Mouse (Mus musculus): ENCODE results near the gene Tarbp2. TPM values are rescaled to one million over a fixed set of nuclear protein-coding genes. Genes with fewer than 3 reads are reported as not detected.

Gene Tarbp2
- polyA plus RNA-seq, 1 experiment from 2014 or later: 41.7 TPM

DNA sequence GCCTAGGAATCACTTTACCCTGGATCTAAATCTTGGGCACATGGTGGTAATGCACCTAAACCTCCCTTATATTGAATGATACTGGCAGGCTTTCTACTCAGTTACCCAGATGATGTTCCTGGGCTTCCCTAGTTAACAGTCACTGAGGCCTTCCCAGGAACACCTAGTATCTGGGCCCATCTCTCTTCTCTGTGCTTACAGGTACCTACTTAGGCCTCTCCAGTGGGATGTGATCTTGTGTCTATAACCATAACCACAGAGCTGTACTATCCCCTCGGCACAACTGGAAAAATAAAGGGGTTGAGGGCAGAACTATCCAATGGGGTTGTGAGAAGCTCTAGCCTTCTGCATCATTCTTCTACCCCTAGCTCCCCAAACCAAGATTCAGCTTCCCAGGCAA lies 11.1 kb upstream of the Tarbp2 start:
- H3K27ac ChIP-seq (replicated peaks): no peak overlapping the region
- no peaks in the 10 kb centered on the region for H3K9me3 ChIP-seq (ENCODE audit: control insufficient read depth, low read length)
- TF ChIP-seq EP300 (optimal IDR thresholded peaks at IDR 0.05) (no peak), CTCF (IDR thresholded peaks at IDR 0.05; ENCODE audit: low read depth) (no peak)
- no peak overlapping the region for H3K4me2 ChIP-seq (replicated peaks; ENCODE audit: low read depth)
- no peaks in the 10 kb centered on the region for H3K4me1 ChIP-seq (replicated peaks; ENCODE audit: control insufficient read depth, insufficient read depth)
- H3K9ac ChIP-seq (ENCODE audit: low read length): no peak overlapping the region
- H3K36me3 ChIP-seq (ENCODE audit: control insufficient read depth, insufficient read depth, low read length): peaks cover 22% of the 10 kb centered on the region
- 87% methylated on average over 1 of the region's 1 CpGs for WGBS
- no peak for DNase-seq (ENCODE audit: low spot score)
- no peak for ATAC-seq (ENCODE audit: low FRiP score, low TSS enrichment)
- no peaks in the 10 kb centered on the region for H3K27me3 ChIP-seq (ENCODE audit: control insufficient read depth, insufficient read depth, low read length)
- H3K4me3 ChIP-seq (ENCODE audit: low read depth, low read length): no peak overlapping the region

DNA sequence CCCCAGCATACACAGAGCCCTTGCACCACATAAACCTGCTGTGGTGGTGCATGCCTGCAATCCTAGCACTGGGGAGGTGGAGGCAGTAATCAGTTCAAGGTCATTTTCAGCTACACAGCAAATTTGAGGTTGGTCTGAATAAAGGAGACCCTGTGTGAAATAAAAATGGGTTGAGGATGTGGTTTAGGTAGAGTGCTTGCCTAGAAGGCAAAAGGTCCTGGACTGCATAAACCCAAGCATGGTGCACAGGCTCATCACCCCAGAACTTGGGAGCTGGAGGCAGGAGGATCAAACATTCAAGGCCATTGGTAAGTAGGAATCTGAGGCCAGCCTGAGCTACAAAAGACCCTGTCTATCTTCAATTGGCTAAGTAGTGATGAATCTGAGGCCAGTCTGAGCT lies 10.4 kb upstream of the Tarbp2 start:
- Histone ChIP-seq H3K27ac (replicated peaks) (no peak overlapping the region), H3K4me1 (replicated peaks; ENCODE audit: control insufficient read depth, insufficient read depth) (no peaks in the 10 kb centered on the region), H3K36me3 (ENCODE audit: control insufficient read depth, insufficient read depth, low read length) (peaks cover 18% of the 10 kb centered on the region), H3K9ac (ENCODE audit: low read length) (no peak overlapping the region), H3K27me3 (ENCODE audit: control insufficient read depth, insufficient read depth, low read length) (no peaks in the 10 kb centered on the region), H3K4me3 (ENCODE audit: low read depth, low read length) (no peak overlapping the region), H3K4me2 (replicated peaks; ENCODE audit: low read depth) (no peak overlapping the region), H3K9me3 (ENCODE audit: control insufficient read depth, low read length) (no peaks in the 10 kb centered on the region)
- no peak for ATAC-seq (ENCODE audit: low FRiP score, low TSS enrichment)
- no peak for DNase-seq (ENCODE audit: low spot score)
- TF ChIP-seq CTCF (IDR thresholded peaks at IDR 0.05; ENCODE audit: low read depth) (no peak), EP300 (optimal IDR thresholded peaks at IDR 0.05) (no peak)

DNA sequence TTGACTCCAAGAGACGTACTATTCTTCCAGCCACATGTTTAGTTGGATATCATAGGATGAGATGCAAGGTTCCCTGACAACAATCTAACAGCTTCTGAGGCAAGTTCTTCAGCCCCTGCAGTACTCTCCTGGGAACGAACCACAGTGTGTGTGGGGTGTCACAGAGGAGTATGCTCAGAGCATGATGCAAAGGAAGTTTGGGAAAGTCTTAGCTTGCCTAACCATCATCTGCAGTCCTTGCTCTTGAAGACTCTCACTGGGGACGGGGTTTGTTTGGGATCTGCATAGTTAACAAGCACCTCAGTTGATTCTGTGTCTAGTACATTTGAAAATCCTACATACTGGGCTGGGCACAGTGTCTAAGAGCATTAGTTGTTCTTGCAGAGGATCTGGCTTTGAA lies 9.7 kb upstream of the Tarbp2 start:
- 72% methylated on average over 3 of the region's 3 CpGs for WGBS

DNA sequence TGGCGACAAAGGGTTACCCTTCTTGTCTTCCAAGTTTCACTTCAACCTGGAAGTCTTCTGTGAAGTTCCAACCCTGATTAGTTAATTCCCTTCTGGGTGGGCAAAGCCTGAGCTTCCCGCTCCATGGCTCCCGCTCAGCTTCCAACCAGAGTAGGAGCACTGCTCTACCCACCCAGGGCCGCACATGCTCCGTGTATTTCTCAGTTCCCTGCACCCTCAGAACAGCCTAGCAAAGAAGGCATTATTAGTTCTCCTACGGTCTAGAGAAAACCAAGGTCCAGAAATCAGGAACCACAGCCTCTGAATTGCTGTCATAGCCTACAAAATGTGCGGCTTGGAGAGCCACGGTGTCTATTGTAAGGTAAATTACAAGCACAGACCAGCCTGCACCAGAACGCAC lies 7.9 kb upstream of the Tarbp2 start:
- Histone ChIP-seq H3K4me2 (replicated peaks; ENCODE audit: low read depth) (peak overlapping the region; percentile 96), H3K9ac (ENCODE audit: low read length) (peak overlapping the region; percentile 68), H3K4me3 (ENCODE audit: low read depth, low read length) (peak overlapping the region; percentile 65), H3K4me1 (replicated peaks; ENCODE audit: control insufficient read depth, insufficient read depth) (no peaks in the 10 kb centered on the region), H3K9me3 (ENCODE audit: control insufficient read depth, low read length) (no peaks in the 10 kb centered on the region), H3K36me3 (ENCODE audit: control insufficient read depth, insufficient read depth, low read length) (peaks cover 3% of the 10 kb centered on the region; the same call in 1 of the 2 replicates), H3K27me3 (ENCODE audit: control insufficient read depth, insufficient read depth, low read length) (no peaks in the 10 kb centered on the region), H3K27ac (replicated peaks) (peak overlapping the region; percentile 78)
- ATAC-seq (ENCODE audit: low FRiP score, low TSS enrichment): peak; percentile 39; the same call in 1 of the 2 replicates
- DNase-seq (ENCODE audit: low spot score): no peak
- TF ChIP-seq CTCF (IDR thresholded peaks at IDR 0.05; ENCODE audit: low read depth) (no peak), EP300 (optimal IDR thresholded peaks at IDR 0.05) (no peak)
- WGBS: 6% methylated on average over 9 of the region's 9 CpGs

More for the DNA sequence above, 9.7 kb upstream of the Tarbp2 start:
- DNase-seq (ENCODE audit: low spot score): no peak
- no peak for TF ChIP-seq EP300 (optimal IDR thresholded peaks at IDR 0.05)
- no peak for TF ChIP-seq CTCF (IDR thresholded peaks at IDR 0.05; ENCODE audit: low read depth)
- no peak overlapping the region for H3K4me2 ChIP-seq (replicated peaks; ENCODE audit: low read depth)
- H3K9me3 ChIP-seq (ENCODE audit: control insufficient read depth, low read length): no peaks in the 10 kb centered on the region
- no peak overlapping the region for H3K4me3 ChIP-seq (ENCODE audit: low read depth, low read length)
- H3K9ac ChIP-seq (ENCODE audit: low read length): no peak overlapping the region
- no peaks in the 10 kb centered on the region for H3K27me3 ChIP-seq (ENCODE audit: control insufficient read depth, insufficient read depth, low read length)
- H3K27ac ChIP-seq (replicated peaks): no peak overlapping the region
- H3K36me3 ChIP-seq (ENCODE audit: control insufficient read depth, insufficient read depth, low read length): peaks cover 13% of the 10 kb centered on the region; the same call in 1 of the 2 replicates
- H3K4me1 ChIP-seq (replicated peaks; ENCODE audit: control insufficient read depth, insufficient read depth): no peaks in the 10 kb centered on the region
- ATAC-seq (ENCODE audit: low FRiP score, low TSS enrichment): no peak

DNA sequence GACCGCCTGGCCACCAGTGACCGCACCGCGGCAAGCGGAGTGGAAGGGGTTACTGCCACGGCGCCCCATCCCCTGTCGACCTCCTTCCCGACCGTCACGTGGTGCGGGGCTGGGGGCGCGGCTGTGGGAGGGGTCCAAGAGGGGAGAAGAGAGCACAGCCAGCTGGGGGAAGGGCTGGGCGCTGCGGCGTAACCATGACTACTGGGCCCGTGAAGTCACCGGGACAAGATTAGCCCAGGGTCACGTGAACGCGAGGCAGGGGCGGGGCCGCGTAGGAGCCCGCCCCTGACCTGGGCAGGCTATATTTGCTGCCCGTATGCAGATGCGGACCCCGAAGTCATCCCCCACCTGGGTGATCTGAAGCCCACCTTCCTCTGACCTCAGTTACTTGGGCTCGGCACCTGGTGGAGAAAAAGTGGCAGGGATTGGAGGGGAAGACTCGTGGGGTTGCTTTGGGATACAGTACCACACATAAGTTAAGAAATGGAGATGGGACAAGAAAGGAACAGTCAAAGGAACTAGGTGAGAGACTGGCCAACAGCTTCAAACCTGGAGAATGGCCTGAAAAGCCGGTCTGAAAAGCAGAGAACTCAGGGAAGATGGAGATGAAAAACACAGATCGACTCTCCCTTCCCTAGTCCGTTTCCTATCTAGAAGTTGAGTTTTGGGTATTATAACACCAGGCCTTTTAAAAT lies 7.3 kb upstream of the Tarbp2 start:
- Histone ChIP-seq H3K4me3 (ENCODE audit: low read depth, low read length) (peak overlapping the region; percentile 65), H3K27ac (replicated peaks) (peak overlapping the region; percentile 78), H3K4me2 (replicated peaks; ENCODE audit: low read depth) (peak overlapping the region; percentile 96), H3K9me3 (ENCODE audit: control insufficient read depth, low read length) (no peaks in the 10 kb centered on the region), H3K36me3 (ENCODE audit: control insufficient read depth, insufficient read depth, low read length) (no peaks in the 10 kb centered on the region), H3K9ac (ENCODE audit: low read length) (peak overlapping the region; percentile 68), H3K27me3 (ENCODE audit: control insufficient read depth, insufficient read depth, low read length) (no peaks in the 10 kb centered on the region), H3K4me1 (replicated peaks; ENCODE audit: control insufficient read depth, insufficient read depth) (no peaks in the 10 kb centered on the region)
- ATAC-seq (ENCODE audit: low FRiP score, low TSS enrichment): peak; percentile 90
- TF ChIP-seq EP300 (optimal IDR thresholded peaks at IDR 0.05) (no peak), CTCF (IDR thresholded peaks at IDR 0.05; ENCODE audit: low read depth) (no peak; the same call in 1 of the 2 replicates)
- WGBS: 3% methylated on average over 30 of the region's 34 CpGs
- peak; percentile 88 for DNase-seq (ENCODE audit: low spot score)

DNA sequence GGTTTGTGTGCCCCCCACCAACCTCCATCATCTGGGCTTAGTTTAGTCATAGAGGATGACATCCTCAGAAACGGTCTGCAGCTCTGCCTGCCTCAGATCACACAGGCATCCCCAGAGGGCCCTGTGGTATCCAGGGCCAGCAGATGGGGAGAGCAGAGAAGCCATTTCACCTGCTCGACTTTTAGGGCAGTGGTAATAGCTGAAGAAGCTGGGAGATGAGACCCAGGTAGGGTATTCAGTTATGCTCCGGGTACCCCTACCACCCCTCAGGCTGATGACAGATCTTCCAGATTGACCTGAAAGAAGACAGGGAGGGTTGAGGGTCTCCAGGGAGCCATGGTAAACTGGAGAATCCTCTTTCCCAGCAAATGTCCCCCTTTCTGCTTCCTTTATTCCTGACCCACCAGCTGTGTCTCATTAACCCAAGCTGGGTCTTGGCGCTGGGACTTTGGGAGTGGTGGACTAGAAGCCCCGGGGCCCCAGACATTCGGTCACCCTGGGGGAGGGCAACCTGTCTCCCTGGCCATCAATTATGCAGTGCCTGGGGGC lies 6.6 kb upstream of the Tarbp2 start:
- no peak for ATAC-seq (ENCODE audit: low FRiP score, low TSS enrichment)
- H3K9ac ChIP-seq (ENCODE audit: low read length): no peak overlapping the region
- no peaks in the 10 kb centered on the region for H3K27me3 ChIP-seq (ENCODE audit: control insufficient read depth, insufficient read depth, low read length)
- H3K4me1 ChIP-seq (replicated peaks; ENCODE audit: control insufficient read depth, insufficient read depth): no peaks in the 10 kb centered on the region
- no peak for TF ChIP-seq CTCF (IDR thresholded peaks at IDR 0.05; ENCODE audit: low read depth)
- no peak for TF ChIP-seq EP300 (optimal IDR thresholded peaks at IDR 0.05)
- H3K27ac ChIP-seq (replicated peaks): peak overlapping the region; percentile 67; the same call in 1 of the 2 replicates
- 15% methylated on average over 6 of the region's 6 CpGs for WGBS
- H3K36me3 ChIP-seq (ENCODE audit: control insufficient read depth, insufficient read depth, low read length): no peaks in the 10 kb centered on the region
- peak overlapping the region; percentile 96 for H3K4me2 ChIP-seq (replicated peaks; ENCODE audit: low read depth)
- H3K9me3 ChIP-seq (ENCODE audit: control insufficient read depth, low read length): no peaks in the 10 kb centered on the region
- no peak for DNase-seq (ENCODE audit: low spot score)
- H3K4me3 ChIP-seq (ENCODE audit: low read depth, low read length): no peak overlapping the region

Measured in stomach, postnatal 0 days (tissue).